Mouse (Mus musculus) limb, embryonic 10.5 days (tissue): ENCODE measurements at regions not wholly inside any gene's neighbourhood (a gene's known extent, or its start where the extent isn't known, plus 50 kb on each side); places are given as distances from the start of the nearest gene placed in this dataset.

Source experiments
- DNase-seq: peaks from one replicate; pipeline ENCODE4 v3.0.0-alpha.2; 2017; ENCODE audit warnings: low spot score
- H3K27ac ChIP-seq: fragments of 300-500 bp; sonication (generic); 2 replicates; pipeline ENCODE4 v1.5.1; 2016; ENCODE audit warnings: mild to moderate bottlenecking
- H3K27me3 ChIP-seq: fragments of 300-500 bp; sonication (generic); 2 replicates; pipeline ENCODE4 v1.6.1; 2016; ENCODE audit warnings: low read depth, mild to moderate bottlenecking; ENCODE audit not compliant: poor library complexity, severe bottlenecking
- H3K36me3 ChIP-seq: fragments of 300-500 bp; sonication (generic); 2 replicates; pipeline ENCODE4 v1.6.1; 2016; ENCODE audit warnings: mild to moderate bottlenecking, moderate library complexity
- H3K4me1 ChIP-seq: fragments of 300-500 bp; sonication (generic); 2 replicates; pipeline ENCODE4 v1.6.1; 2016
- H3K4me3 ChIP-seq: fragments of 300-500 bp; sonication (generic); 2 replicates; pipeline ENCODE4 v1.5.1; 2016; ENCODE audit warnings: mild to moderate bottlenecking, moderate library complexity
- H3K9me3 ChIP-seq: fragments of 300-500 bp; sonication (generic); replicated peaks from 2 replicates; pipeline ENCODE4 v1.6.1; 2016; ENCODE audit warnings: mild to moderate bottlenecking
- WGBS: fragments of 180-500 bp; shearing (Covaris S2); methylation state at CpG from one replicate; pipeline ENCODE4 v1.1.7; 2016; 5-methylcytosine and 5-hydroxymethylcytosine counted together

DNA sequence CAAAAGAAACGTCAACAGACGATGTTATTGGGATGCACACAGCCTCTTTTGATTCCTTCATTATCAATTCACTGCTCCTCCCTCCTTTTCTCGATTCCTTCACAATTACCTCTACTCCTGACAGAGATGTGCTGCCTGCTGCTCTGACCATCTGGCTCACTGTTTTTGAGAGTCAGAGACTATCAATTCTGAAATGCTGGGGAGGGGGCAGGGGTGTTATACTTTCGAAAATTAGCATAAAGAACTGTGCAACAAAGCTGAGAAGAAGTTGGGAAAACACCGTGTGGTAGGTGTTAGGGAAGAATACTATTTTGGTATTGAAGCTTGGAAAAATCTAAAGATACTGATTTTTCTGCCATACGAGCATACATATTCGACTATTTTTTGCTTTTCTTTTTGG is 96.4 kb downstream of the Nedd1 start:
- DNase-seq, result no peak
- Histone ChIP-seq H3K27ac (no peak overlapping the region), H3K4me1 (no peaks in the 10 kb centered on the region), H3K36me3 (no peaks in the 10 kb centered on the region), H3K4me3 (no peak overlapping the region), H3K27me3 (no peaks in the 10 kb centered on the region), H3K9me3 (no peaks in the 10 kb centered on the region)
- 87% methylated on average over 7 of the region's 7 CpGs for WGBS

GRCm38 (mm10) chr10:92615684-92616379 is 106.4 kb downstream of the Nedd1 start:
- H3K27ac ChIP-seq, result no peak overlapping the region
- no peaks in the 10 kb centered on the region for H3K27me3 ChIP-seq
- H3K9me3 ChIP-seq, result no peaks in the 10 kb centered on the region
- no peak overlapping the region for H3K4me3 ChIP-seq
- WGBS, result 87% methylated on average over 5 of the region's 5 CpGs
- DNase-seq, result no peak
- H3K36me3 ChIP-seq, result no peaks in the 10 kb centered on the region
- H3K4me1 ChIP-seq, result no peaks in the 10 kb centered on the region

DNA sequence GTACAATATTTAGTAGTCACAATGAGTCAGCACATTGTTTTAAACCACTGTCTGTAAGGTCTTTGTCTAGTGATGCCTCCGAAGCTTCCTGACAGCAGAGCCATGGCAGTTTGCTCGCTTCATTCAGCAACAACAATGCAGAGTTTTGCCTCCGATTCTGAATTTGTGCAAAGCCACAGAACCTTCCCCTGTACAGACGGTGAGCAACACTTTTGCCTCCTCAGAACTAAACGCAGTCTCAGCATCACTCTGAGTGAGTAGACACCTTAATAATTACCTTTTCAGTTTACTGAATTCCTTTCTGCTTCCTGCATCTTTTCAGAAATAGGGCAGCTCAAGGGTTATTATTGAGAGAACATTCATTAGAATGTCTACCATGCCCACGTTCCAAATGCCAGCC is 107.9 kb downstream of the Nedd1 start:
- no peaks in the 10 kb centered on the region for H3K36me3 ChIP-seq
- H3K9me3 ChIP-seq, result no peaks in the 10 kb centered on the region
- no peak overlapping the region for H3K27ac ChIP-seq
- no peak for DNase-seq
- H3K4me1 ChIP-seq, result no peaks in the 10 kb centered on the region
- no peaks in the 10 kb centered on the region for H3K27me3 ChIP-seq
- 90% methylated on average over 6 of the region's 6 CpGs for WGBS
- H3K4me3 ChIP-seq, result no peak overlapping the region

DNA sequence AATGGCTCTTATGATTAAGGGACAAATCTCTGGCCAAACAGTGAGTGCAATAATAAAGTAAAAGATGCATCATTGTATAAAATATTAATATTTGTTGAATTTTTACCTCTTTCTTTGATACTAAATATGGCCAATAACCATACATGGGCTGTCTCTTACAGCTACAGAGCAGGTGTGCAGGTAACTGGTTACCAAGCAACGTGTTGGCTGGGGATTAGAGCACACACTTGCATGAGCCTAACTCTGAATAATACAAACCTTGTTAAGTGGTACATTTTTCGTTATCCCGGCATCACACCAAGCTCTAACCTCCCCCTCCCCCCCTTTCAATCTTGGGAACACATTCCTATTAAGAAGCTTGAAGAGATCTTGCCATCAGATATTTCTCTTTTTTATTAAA is 111.2 kb downstream of the Nedd1 start:
- peaks cover 15% of the 10 kb centered on the region for H3K4me1 ChIP-seq
- 88% methylated on average over 3 of the region's 3 CpGs for WGBS
- H3K4me3 ChIP-seq, result no peak overlapping the region
- H3K27ac ChIP-seq, result no peak overlapping the region
- no peaks in the 10 kb centered on the region for H3K27me3 ChIP-seq
- no peaks in the 10 kb centered on the region for H3K9me3 ChIP-seq
- H3K36me3 ChIP-seq, result no peaks in the 10 kb centered on the region
- no peak for DNase-seq

DNA sequence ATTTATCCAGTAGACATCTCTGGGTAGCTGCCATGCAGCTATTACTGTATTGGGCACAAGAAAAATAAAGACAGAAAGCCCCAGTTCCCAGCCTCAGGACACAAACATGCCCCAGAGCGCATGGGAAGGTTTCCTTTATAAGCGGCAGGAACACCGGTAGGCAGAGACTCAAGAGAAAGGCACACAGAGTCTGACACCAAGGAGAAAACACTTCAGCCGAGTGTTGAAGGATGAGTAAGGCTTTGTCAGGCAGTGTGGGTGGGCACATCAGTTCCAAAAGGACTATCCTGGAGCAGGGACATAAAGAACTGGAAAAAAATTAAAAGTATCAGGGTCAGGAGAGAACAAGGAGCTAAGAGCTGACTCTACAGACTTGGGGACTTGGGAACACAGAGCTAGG is 115.5 kb downstream of the Nedd1 start:
- H3K27me3 ChIP-seq, result no peaks in the 10 kb centered on the region
- no peak for DNase-seq
- no peaks in the 10 kb centered on the region for H3K36me3 ChIP-seq
- WGBS, result 60% methylated on average over 4 of the region's 4 CpGs
- no peaks in the 10 kb centered on the region for H3K9me3 ChIP-seq
- H3K4me1 ChIP-seq, result peaks cover 22% of the 10 kb centered on the region
- H3K27ac ChIP-seq, result peak overlapping the region; percentile 76
- H3K4me3 ChIP-seq, result no peak overlapping the region

DNA sequence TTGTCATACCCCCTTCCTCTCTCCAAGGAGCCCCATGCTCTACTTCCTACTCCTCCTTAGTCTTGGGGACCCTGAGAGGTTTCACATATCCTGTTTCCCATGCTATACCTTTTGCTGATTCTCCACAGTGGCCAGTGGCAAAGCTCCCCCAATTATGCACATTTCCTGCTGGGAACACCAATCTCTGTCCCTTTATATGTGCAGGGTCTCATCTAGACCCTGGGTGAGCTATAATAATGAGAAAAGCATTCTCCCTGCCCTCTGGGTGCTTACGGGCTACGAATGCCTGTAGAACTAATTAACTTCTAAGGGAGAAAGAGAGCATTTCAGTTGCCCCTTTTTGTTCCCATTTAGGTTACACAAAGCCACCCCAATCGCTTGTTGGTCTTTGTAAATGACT is 116.6 kb downstream of the Nedd1 start:
- DNase-seq, result no peak
- H3K36me3 ChIP-seq, result no peaks in the 10 kb centered on the region
- WGBS, result 40% methylated on average over 3 of the region's 3 CpGs
- peaks cover 23% of the 10 kb centered on the region for H3K4me1 ChIP-seq
- no peaks in the 10 kb centered on the region for H3K9me3 ChIP-seq
- no peaks in the 10 kb centered on the region for H3K27me3 ChIP-seq
- no peak overlapping the region for H3K4me3 ChIP-seq
- 0 out of 2 replicates have a peak overlapping the region, but pooled peaks have one; percentile 19 for H3K27ac ChIP-seq

- Histone ChIP-seq H3K27me3 (no peaks in the 10 kb centered on the region), H3K9me3 (no peaks in the 10 kb centered on the region), H3K36me3 (no peaks in the 10 kb centered on the region), H3K4me1 (peaks cover 21% of the 10 kb centered on the region), H3K4me3 (no peak overlapping the region), H3K27ac (no peak overlapping the region)
- DNase-seq, result no peak
- WGBS, result 33% methylated on average over 4 of the region's 4 CpGs
Observed at GRCm38 (mm10) chr10:92600116-92600515, 122.1 kb downstream of the Nedd1 start.

DNA sequence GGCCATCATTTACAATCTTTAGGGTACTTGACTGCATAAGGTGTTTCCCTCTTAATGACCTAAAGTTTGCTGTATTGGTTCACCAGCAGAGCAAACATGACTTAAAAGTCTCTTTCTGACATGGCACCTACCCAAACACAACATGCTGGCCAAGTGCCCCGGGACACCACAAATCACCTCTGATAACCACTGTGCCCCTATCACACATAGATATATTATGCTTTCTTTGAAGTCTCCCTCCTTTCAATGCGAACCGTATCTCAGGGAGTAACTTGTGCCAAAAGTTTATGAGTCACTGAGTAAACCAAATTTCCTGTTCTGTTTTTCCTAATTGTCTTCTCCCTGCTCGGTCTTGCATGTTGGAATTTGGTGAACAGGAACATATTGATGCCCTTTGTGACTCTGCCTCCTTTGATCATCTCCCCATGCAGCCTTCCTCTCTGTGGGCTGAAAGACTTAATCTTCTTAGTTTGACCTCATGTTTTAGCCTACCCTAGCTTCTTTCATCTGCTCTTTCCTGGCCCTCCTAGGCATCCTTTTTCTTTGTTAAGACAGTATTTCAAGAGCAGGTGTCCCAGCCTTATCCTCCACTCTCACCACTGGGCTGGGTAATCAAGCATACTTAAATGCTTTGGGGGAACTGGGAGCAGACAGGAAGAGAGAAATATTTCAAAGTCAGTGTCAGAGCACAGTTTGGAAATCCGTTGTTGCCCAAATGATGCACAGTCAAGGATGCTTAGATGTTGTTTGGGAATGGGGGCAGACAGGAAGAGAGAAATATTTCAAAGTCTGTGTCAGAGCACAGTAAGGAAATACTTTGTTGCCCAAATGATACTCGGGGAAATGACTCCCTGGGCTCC is 126.5 kb downstream of the Nedd1 start:
- 23% methylated on average over 6 of the region's 6 CpGs for WGBS
- H3K27me3 ChIP-seq, result no peaks in the 10 kb centered on the region
- no peak for DNase-seq
- H3K4me1 ChIP-seq, result peaks cover 20% of the 10 kb centered on the region
- no peak overlapping the region for H3K4me3 ChIP-seq
- peak overlapping the region; percentile 42; the same call in 1 of the 2 replicates for H3K27ac ChIP-seq
- H3K9me3 ChIP-seq, result no peaks in the 10 kb centered on the region
- no peaks in the 10 kb centered on the region for H3K36me3 ChIP-seq

DNA sequence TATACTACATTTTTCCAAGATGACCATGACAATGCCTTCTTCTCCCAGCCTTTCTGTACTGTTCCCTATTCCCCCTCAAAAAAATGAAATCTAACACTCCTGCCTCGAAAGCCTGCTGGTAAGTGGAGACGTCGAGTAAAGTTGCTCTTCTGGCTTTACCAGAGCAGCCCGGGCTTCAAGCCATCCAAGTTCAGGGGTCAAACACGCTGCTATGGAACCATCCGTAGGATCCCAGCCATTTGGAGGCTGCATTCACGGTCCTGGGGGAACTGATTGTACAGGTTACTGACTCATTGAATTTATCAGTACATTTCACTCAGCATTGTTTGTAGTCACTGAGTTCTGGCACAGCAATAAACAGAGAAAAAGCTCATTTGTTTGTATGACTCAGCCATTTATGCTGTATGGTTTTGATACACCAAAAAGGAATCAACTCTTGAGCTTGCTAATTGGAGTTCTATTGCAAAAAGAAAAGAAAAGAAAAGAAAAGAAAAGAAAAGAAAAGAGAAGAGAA is 128.2 kb downstream of the Nedd1 start:
- no peak overlapping the region for H3K4me3 ChIP-seq
- H3K9me3 ChIP-seq, result no peaks in the 10 kb centered on the region
- no peaks in the 10 kb centered on the region for H3K36me3 ChIP-seq
- H3K27me3 ChIP-seq, result no peaks in the 10 kb centered on the region
- 77% methylated on average over 7 of the region's 7 CpGs for WGBS
- DNase-seq, result no peak
- H3K27ac ChIP-seq, result no peak overlapping the region
- peaks cover 13% of the 10 kb centered on the region for H3K4me1 ChIP-seq

DNA sequence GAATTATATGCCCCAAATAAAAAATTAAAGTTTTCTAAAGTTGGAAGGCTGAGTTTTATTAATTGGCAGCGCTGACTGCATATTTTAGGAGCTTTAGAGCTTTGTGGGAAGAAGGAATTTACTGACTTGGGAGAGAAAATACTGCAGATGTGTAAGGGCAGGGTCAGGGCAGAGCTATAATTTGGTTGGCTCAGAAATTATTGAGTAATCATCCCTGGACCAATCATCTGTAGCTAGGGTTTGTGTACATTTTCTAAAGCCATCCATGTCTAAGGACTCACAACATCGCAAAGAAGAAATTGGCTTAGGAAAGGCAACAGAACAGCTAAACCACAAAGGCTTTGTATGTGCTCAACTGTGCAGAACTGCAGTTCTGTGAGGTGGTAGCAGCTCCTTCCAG is 143.3 kb downstream of the Nedd1 start:
- Histone ChIP-seq H3K4me3 (no peak overlapping the region), H3K36me3 (no peaks in the 10 kb centered on the region), H3K9me3 (no peaks in the 10 kb centered on the region), H3K27ac (no peak overlapping the region), H3K27me3 (no peaks in the 10 kb centered on the region), H3K4me1 (no peaks in the 10 kb centered on the region)
- WGBS, result 88% methylated on average over 2 of the region's 2 CpGs
- DNase-seq, result no peak

- Histone ChIP-seq H3K4me3 (no peak overlapping the region), H3K36me3 (no peaks in the 10 kb centered on the region), H3K4me1 (no peaks in the 10 kb centered on the region), H3K27ac (no peak overlapping the region), H3K9me3 (no peaks in the 10 kb centered on the region), H3K27me3 (no peaks in the 10 kb centered on the region)
- no peak for DNase-seq
Observed at GRCm38 (mm10) chr10:92570496-92570895, 151.7 kb downstream of the Nedd1 start.

GRCm38 (mm10) chr10:92557463-92557862 is 164.8 kb downstream of the Nedd1 start:
- H3K4me1 ChIP-seq, result peaks cover 20% of the 10 kb centered on the region
- peak overlapping the region; percentile 32; the same call in 1 of the 2 replicates for H3K27ac ChIP-seq
- WGBS, result 69% methylated on average over 4 of the region's 4 CpGs
- no peak overlapping the region for H3K4me3 ChIP-seq
- no peaks in the 10 kb centered on the region for H3K36me3 ChIP-seq
- H3K27me3 ChIP-seq, result no peaks in the 10 kb centered on the region
- peak; percentile 35 for DNase-seq
- no peaks in the 10 kb centered on the region for H3K9me3 ChIP-seq
